Mouse (Mus musculus) myocyte (in vitro differentiated cells): ENCODE results near the gene Itga4.

ENCODE experiments used
- MAX ChIP-seq: IDR thresholded peaks from one replicate; pipeline ENCODE4 v1.6.1; 2011; ENCODE audit warnings: low read depth, mild to moderate bottlenecking, control low read depth
- MYOD1 ChIP-seq, 3 experiments: IDR thresholded peaks; one replicate each; pipeline ENCODE4 v1.6.1; 2011; ENCODE audit warnings: control low read depth in 2 of 3, low read depth in 2 of 3, mild to moderate bottlenecking in 2 of 3, moderate library complexity in 1 of 3; ENCODE audit not compliant: insufficient read length in 2 of 3, control insufficient read depth in 1 of 3
- POLR2A ChIP-seq: IDR thresholded peaks from one replicate; pipeline ENCODE4 v1.6.1; 2011; ENCODE audit warnings: low read depth, mild to moderate bottlenecking, control low read depth, moderate library complexity; ENCODE audit not compliant: insufficient read length

- TF ChIP-seq MAX: no peak
- no peak for TF ChIP-seq POLR2A
- no peak for TF ChIP-seq MYOD1 (IDR thresholded peaks at IDR 0.05; ENCODE audit: control insufficient read depth in 1 of 3, insufficient read length in 2 of 3, low read depth in 2 of 3)
Measured at GRCm38 (mm10) chr2:79244743-79245142, 10.5 kb upstream of the Itga4 start.
